Mouse (Mus musculus): ENCODE results near the gene Upf2.
"Not testable (repeated sequence)": the region's sequence is repeated elsewhere in the genome, so short reads cannot be mapped to it uniquely, and the experiment has no call there.

Upf2 gene

DNA sequence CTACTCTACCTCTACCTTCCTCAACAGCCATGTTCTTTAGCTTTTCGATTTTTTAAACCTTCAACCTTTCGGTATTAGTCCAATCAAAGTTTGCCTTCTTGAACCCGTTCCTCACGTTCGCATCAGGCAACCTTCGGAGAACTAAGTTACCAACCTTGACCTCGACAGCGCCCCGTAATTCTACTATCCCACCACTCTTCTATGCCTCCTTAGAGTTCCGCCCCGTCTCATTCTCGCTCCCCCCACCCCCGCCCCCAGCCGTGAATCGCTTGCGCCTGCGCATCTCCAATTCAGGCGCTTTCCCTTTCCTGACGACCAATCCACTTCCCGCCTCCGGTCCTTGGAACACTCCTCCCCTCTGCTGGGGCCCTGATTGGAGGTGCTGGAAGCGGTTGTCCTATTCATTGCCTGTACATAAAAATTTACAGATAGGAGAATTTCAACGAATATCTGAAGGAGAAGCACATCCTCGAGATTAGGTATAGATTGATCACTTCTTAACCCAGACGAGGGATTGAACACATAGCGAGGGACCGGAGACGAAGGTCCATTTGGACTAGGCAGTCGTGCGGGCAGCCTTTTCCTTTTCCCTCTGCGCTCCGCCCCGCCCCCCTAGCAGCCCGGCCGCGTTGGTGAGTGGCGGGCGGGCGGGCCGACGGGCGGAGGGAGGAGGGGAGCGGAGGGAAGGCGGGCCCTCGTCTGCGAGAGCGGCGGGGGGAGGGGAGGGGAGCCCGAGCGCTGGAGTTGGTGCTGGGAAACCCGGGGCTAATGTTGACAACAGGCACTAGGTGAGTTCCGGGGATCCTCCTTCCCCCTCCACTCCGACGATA, at the start of gene Upf2:
Gene Upf2 (plus strand): TSS at position 704 of the 830 bp plus-strand sequence.
- DNase-seq: peak; percentile 97 to 98

DNA sequence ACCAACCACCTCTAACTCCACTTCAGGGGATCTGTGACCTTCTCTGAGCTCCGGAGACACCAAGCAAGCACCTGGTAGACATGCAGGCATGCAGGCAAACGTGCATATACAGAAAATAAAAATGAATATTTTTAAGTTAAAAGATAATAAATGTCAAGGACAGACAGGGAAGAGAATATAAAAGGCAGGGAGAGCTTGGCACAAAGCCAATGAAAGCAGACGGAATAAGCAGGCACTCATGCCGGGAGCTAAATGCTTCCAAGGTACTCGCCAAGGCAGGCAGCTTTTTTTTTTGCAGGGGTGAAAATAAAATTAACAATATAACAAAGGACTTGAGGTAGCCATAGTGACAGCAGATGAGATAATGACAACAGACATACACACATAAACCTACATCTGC, 45.2 kb upstream of the Upf2 start:
- peak; percentile 40 to 51 for DNase-seq

DNA sequence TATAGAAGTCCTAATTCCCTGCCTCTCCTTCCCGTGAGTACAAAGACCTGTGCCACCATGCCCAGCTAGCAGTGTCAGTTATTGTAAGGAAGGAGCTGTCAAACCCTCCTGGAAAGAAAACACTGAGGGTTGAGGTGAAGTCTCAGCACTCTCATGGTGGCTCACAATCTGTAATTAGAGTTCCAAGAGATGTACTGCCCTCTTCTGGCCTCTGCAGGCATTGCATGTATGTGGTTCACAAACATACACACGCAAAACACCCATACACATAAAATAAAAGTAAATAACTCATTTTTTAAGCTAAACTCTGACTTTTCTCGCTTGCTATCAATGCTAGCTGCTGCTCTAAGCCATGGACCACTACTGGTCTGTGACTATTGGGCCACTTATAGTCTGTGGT, 44.6 kb upstream of the Upf2 start:
- DNase-seq: peak; percentile 43 to 70

- no peak for DNase-seq
These were observed 39.8 kb upstream of the Upf2 start for GRCm38 (mm10) chr2:5911282-5911965.

GRCm38 (mm10) chr2:5922823-5923222, 28.4 kb upstream of the Upf2 start:
- no peak for DNase-seq

- DNase-seq: no peak
These were observed 27.5 kb upstream of the Upf2 start for GRCm38 (mm10) chr2:5923786-5924185.

- no peak for DNase-seq
These were observed 23.8 kb upstream of the Upf2 start for GRCm38 (mm10) chr2:5927481-5927880.

GRCm38 (mm10) chr2:5929793-5930192, 21.5 kb upstream of the Upf2 start:
- no peak for DNase-seq

GRCm38 (mm10) chr2:5930291-5931054, 20.8 kb upstream of the Upf2 start:
- no peak for DNase-seq

- no peak for DNase-seq
These were observed 19.3 kb upstream of the Upf2 start for GRCm38 (mm10) chr2:5931938-5932337.

DNA sequence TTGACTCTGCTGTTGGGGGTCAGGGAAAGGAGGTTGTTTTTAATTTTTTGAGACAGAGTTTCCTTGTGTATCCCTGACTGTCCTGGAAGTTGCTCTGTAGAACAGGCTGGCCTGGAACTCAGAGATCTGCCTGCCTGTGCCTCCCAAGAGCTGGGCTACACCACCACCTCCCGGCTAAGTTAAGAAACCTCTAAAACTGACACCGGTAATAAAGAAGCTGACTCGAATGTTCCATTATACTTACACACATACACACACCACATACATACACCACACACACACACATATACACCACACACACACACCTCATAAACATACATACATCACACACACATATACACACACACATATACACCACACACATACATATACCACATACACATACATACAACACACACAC, 16.3 kb upstream of the Upf2 start:
- DNase-seq: no peak

GRCm38 (mm10) chr2:5936068-5936467, 15.2 kb upstream of the Upf2 start:
- DNase-seq: no peak

- DNase-seq: no peak
These were observed 14.7 kb upstream of the Upf2 start for GRCm38 (mm10) chr2:5936550-5936949.

GRCm38 (mm10) chr2:5939319-5939718, 11.9 kb upstream of the Upf2 start:
- DNase-seq: no peak

- DNase-seq: no peak
These were observed 11.4 kb upstream of the Upf2 start for GRCm38 (mm10) chr2:5939911-5940310.

DNA sequence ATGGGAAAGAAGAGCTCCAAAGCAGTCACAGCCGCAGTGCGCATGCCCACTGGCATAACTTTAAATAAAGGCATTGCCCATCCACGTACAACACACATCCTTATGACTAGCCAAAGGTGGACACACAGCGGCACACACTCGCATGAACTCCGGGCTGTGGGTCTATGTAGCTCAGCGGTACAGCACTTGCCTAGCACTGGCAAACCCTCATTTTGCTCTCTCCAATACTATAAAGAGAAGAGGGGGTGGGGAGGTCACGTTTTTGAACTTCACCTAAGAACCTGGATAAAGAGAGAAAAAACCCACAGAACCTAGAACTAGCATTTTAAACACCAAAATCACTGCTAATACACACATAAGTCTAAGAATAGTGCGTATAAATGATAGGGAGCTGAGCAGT, 10.3 kb upstream of the Upf2 start:
- no peak for DNase-seq

- peak in 1 of 2 experiments; percentile 32 for DNase-seq
These were observed 9.3 kb upstream of the Upf2 start for GRCm38 (mm10) chr2:5941861-5942415.

GRCm38 (mm10) chr2:5942416-5943032, 8.7 kb upstream of the Upf2 start, which contains the start of gene Dhtkd1:
TSS of gene Dhtkd1 (minus strand) at chr2:5942792.
- peak; percentile 86 to 94 for DNase-seq

DNA sequence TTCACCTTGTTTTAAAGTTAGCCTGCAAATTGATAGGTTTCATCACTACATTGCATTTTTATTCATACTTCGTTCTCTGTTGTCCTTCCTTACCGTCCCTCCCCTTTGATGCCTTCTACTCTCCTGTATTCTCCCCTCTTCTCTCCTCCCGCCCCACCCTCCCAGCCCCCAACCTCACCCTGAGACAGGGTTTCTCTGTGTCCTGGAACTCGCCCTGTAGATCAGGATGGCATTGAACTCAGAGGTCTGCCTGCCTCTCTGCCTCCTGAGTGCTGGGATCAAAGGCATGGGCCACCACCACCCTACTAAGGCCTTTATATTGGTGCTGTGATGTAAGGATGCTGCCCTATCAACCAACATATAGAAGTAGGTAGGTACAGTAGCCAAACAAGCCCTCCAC, 8.2 kb upstream of the Upf2 start:
- no peak for DNase-seq

DNA sequence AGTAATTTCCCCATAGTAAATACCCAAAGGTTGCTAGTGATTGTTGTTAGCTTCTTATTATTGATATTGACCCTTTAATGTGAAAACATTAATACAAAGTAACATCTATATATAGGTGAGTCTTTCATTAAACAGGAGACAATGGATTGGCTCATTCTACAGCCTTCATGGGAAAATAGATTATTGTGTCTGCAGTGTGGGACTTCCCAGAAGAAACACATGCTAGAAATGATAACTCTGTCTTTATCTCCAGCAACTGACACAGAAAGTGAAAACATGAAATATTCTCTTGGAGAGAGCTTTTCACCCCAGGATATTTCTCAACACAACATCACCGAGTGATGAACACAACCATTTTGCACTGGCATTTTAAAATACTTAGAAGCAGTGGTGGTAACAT, 5.6 kb upstream of the Upf2 start:
- DNase-seq: no peak

GRCm38 (mm10) chr2:5946876-5947275, 4.4 kb upstream of the Upf2 start:
- no peak for DNase-seq

DNA sequence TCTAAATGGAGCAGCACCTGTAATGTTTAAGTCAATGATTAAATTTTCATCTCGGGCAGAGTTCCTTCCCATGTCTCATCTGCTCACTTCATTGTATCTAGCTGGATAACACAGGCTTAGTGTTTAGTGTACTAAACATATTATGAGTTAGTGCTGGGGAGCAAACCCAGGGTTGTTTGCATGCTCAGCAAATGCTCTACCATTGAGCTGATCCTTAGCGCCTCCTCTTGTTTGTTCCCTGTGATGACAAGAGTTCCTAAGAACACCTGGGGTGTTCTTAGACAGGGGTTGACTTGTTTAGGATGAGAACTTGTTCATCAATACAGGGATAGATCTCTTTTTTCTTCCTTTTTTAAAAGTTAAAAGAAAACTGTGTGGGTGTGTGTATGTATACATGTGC, 2.3 kb upstream of the Upf2 start:
- DNase-seq: no peak

DNA sequence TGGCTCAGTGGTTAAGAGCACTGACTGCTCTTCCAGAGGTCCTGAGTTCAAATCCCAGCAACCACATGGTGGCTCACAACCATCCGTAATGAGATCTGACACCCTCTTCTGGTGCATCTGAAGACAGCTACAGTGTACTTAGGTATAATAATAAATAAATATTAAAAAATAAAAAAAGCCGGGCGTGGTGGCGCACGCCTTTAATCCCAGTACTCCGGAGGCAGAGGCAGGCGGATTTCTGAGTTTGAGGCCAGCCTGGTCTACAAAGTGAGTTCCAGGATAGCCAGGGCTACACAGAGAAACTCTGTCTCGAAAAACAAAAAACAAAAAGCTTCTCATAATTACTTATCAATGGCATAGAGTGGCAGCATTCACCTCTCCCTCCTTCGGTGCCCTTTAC, 1.4 kb upstream of the Upf2 start:
- DNase-seq: not testable (repeated sequence)
